Comparison of ENCODE assay signal across 8 mouse cellular contexts in the genomic region with DNA sequence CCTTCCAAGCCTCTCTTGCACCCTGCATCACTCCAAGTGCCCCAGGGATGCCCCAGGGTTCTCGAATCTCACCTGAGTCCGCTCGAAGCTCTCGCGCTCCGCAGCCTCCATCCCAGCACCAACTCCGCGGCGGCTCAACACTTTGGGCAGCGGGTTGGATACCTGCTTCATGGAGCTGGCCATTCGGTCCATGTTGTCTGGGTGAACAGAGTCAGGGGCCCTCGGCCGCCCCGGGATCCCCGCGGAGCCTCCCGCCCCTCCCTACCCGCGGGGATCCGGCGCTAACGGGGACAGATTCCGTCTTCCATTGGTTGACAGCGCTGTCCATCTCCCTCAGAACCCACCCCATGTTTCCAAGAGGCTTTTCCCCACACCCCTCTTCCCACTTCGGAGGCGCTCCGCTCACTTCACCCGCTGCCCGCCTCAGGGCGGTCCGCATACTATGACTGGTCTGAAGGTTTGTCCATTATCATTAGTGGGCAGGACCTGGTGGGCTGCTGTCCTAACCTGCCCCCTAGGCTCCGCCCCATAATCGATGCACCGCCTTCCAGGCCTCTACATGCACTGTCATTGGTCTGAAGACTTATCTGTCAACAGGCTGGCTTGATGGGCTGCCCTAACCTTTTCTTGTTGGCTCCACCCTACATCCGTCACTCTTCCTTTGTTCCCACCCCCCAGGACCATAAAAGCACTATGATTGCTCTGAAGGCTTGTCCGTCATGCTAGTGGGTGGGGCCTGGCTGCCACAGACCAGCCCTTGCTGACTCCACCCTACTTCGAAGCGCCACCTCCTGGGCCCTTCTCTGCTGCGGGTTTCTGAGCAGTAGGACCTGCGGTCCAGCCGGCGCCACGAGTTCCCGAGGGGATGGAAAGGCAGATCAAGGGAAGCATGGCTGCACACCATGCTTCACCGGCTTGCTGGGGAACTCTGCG. TPM values are rescaled to one million over a fixed set of nuclear protein-coding genes. Genes with fewer than 3 reads are reported as not detected.
DNase-seq lines count a peak whose midpoint lies in the region; ATAC-seq and TF ChIP-seq lines count a peak whose summit lies in the region.

A gene (minus strand): TSS at position 256 of the 933 bp plus-strand sequence.

- peak; percentile 44; the same call in 1 of the 2 replicates for TF ChIP-seq CTCF in brain, embryonic 14.5 days (IDR thresholded peaks at IDR 0.05; ENCODE audit: borderline replicate concordance, extremely low read depth, insufficient read depth, insufficient read length)
- peak; percentile 57; the same call in 1 of the 2 replicates for TF ChIP-seq CTCF in liver, adult 2 months (IDR thresholded peaks at IDR 0.05; ENCODE audit: low read depth, low read length)

- peak; percentile 39; the same call in 1 of the 2 replicates for TF ChIP-seq POLR2A in brain, embryonic 14.5 days (IDR thresholded peaks at IDR 0.05; ENCODE audit: borderline replicate concordance, extremely low read depth, insufficient read depth, insufficient read length, poor library complexity, severe bottlenecking)
- 0 out of 2 replicates have a peak, but pooled peaks have one; percentile 9 for TF ChIP-seq POLR2A in liver, adult 2 months (IDR thresholded peaks at IDR 0.05; ENCODE audit: extremely low read depth, insufficient read depth, low read length)
- peak; percentile 80 for TF ChIP-seq POLR2A in myocyte (IDR thresholded peaks at IDR 0.05; ENCODE audit: insufficient read length, low read depth)

- 0 out of 2 replicates have a peak within 1 kb of the TSS, but pooled peaks have one; percentile 10 for H3K27ac ChIP-seq in heart, embryonic 11.5 days (ENCODE audit: low read depth, low read length)
- no peak within 1 kb of the TSS for H3K27ac ChIP-seq in kidney, embryonic 16.5 days (ENCODE audit: low read length)
- H3K27ac ChIP-seq in liver, adult 2 months (replicated peaks; ENCODE audit: insufficient read depth, low read depth, low read length): no peak within 1 kb of the TSS

- peak within 1 kb of the TSS; percentile 61 for H3K4me3 ChIP-seq in erythroblast, embryonic 14.5 days (replicated peaks)
- peak within 1 kb of the TSS; percentile 80 for H3K4me3 ChIP-seq in heart, embryonic 11.5 days (ENCODE audit: low read depth, low read length)
- H3K4me3 ChIP-seq in kidney, embryonic 16.5 days (ENCODE audit: low read length): peak within 1 kb of the TSS; percentile 85
- H3K4me3 ChIP-seq in liver, adult 2 months (ENCODE audit: insufficient read depth, low read depth, low read length): peak within 1 kb of the TSS; percentile 64
- H3K4me3 ChIP-seq in myocyte: peak within 1 kb of the TSS; percentile 91

- no peaks in the 10 kb centered on the region for H3K79me2 ChIP-seq in liver, adult 2 months (ENCODE audit: control insufficient read depth, insufficient read depth, low read length)
- peaks cover 21% of the 10 kb centered on the region for H3K79me2 ChIP-seq in myocyte (ENCODE audit: control insufficient read depth, insufficient read depth)

- no peaks in the 10 kb centered on the region for H3K9me3 ChIP-seq in erythroblast, embryonic 14.5 days (ENCODE audit: control insufficient read depth, low read length)
- H3K9me3 ChIP-seq in heart, embryonic 11.5 days (replicated peaks; ENCODE audit: control insufficient read depth, low read length): no peaks in the 10 kb centered on the region
- H3K9me3 ChIP-seq in kidney, embryonic 16.5 days (ENCODE audit: low read length): no peaks in the 10 kb centered on the region

- H3K36me3 ChIP-seq in erythroblast, embryonic 14.5 days (ENCODE audit: control insufficient read depth): no peaks in the 10 kb centered on the region
- H3K36me3 ChIP-seq in heart, embryonic 11.5 days (ENCODE audit: control insufficient read depth, insufficient read depth, low read length): no peaks in the 10 kb centered on the region
- no peaks in the 10 kb centered on the region for H3K36me3 ChIP-seq in kidney, embryonic 16.5 days (ENCODE audit: insufficient read depth, low read length)
- H3K36me3 ChIP-seq in liver, adult 2 months (ENCODE audit: control insufficient read depth, insufficient read depth, low read length): no peaks in the 10 kb centered on the region
- H3K36me3 ChIP-seq in myocyte (ENCODE audit: control insufficient read depth, insufficient read depth): no peaks in the 10 kb centered on the region
- no peaks in the 10 kb centered on the region for H3K36me3 ChIP-seq in splenic B cell, adult 2 months (ENCODE audit: control insufficient read depth, insufficient read depth, low read length, poor library complexity, severe bottlenecking)

- H3K4me2 ChIP-seq in heart, embryonic 11.5 days: peak within 1 kb of the TSS; percentile 98
- H3K4me2 ChIP-seq in kidney, embryonic 16.5 days (replicated peaks; ENCODE audit: low read depth, low read length): peak within 1 kb of the TSS; percentile 92
- peak within 1 kb of the TSS; percentile 82 for H3K4me2 ChIP-seq in myocyte (ENCODE audit: low read depth)

- peaks cover 20% of the 10 kb centered on the region for H3K4me1 ChIP-seq in erythroblast, embryonic 14.5 days (ENCODE audit: control insufficient read depth)
- peaks cover 2% of the 10 kb centered on the region; the same call in 1 of the 2 replicates for H3K4me1 ChIP-seq in heart, embryonic 11.5 days (ENCODE audit: control insufficient read depth, insufficient read depth, low read length)
- H3K4me1 ChIP-seq in kidney, embryonic 16.5 days (ENCODE audit: insufficient read depth, low read length): peaks cover 10% of the 10 kb centered on the region; the same call in 1 of the 2 replicates
- H3K4me1 ChIP-seq in liver, adult 2 months (ENCODE audit: control insufficient read depth, insufficient read depth, low read length): no peaks in the 10 kb centered on the region

- WGBS in heart, embryonic 11.5 days (ENCODE audit: insufficient replicate concordance): under 1% methylated on average over 45 of the region's 46 CpGs
- WGBS in kidney, embryonic 16.5 days: under 1% methylated on average over 46 of the region's 46 CpGs
- WGBS in liver, adult 2 months: under 1% methylated on average over 46 of the region's 46 CpGs

- H3K9ac ChIP-seq in heart, embryonic 11.5 days (ENCODE audit: low read depth, low read length): peak within 1 kb of the TSS; percentile 74
- H3K9ac ChIP-seq in kidney, embryonic 16.5 days (replicated peaks; ENCODE audit: low read length): peak within 1 kb of the TSS; percentile 84
- peak within 1 kb of the TSS; percentile 59 for H3K9ac ChIP-seq in liver, adult 2 months (ENCODE audit: low read depth, low read length)

- peaks cover 26% of the 10 kb centered on the region for H3K27me3 ChIP-seq in erythroblast, embryonic 14.5 days (ENCODE audit: control insufficient read depth)
- no peaks in the 10 kb centered on the region for H3K27me3 ChIP-seq in heart, embryonic 11.5 days (ENCODE audit: control insufficient read depth, insufficient read depth, low read length)
- no peaks in the 10 kb centered on the region for H3K27me3 ChIP-seq in kidney, embryonic 16.5 days (ENCODE audit: insufficient read depth, low read length)
- no peaks in the 10 kb centered on the region for H3K27me3 ChIP-seq in liver, adult 2 months (ENCODE audit: control insufficient read depth, insufficient read depth, low read length)
- no peaks in the 10 kb centered on the region for H3K27me3 ChIP-seq in myocyte (ENCODE audit: control insufficient read depth, insufficient read depth, insufficient read length)
- no peaks in the 10 kb centered on the region for H3K27me3 ChIP-seq in splenic B cell, adult 2 months (ENCODE audit: control insufficient read depth, insufficient read depth, low read length, poor library complexity, severe bottlenecking)

- H3ac ChIP-seq in myocyte (ENCODE audit: control insufficient read depth, insufficient read length): peak within 1 kb of the TSS; percentile 21

- ATAC-seq in heart, embryonic 11.5 days (replicated peaks; ENCODE audit: insufficient number of reproducible peaks, low FRiP score, low TSS enrichment): peak; percentile 99
- peak; percentile 100 for ATAC-seq in kidney, embryonic 16.5 days (ENCODE audit: low FRiP score, low TSS enrichment)

- DNase-seq in B cell, adult 2 months: peak; percentile 97 to 98
- DNase-seq in brain, embryonic 14.5 days (ENCODE audit: low read depth): peak; percentile 100
- peak; percentile 90 for DNase-seq in liver, adult 2 months (ENCODE audit: extremely low read depth, low read depth, low spot score)
- DNase-seq in splenic B cell, adult 2 months (ENCODE audit: low read depth, low spot score): peak; percentile 99

TF ChIP-seq in myocyte, 11 proteins besides CTCF, POLR2A, EP300 and RAD21:
- TF ChIP-seq CEBPB (IDR thresholded peaks at IDR 0.05; ENCODE audit: insufficient read depth, poor library complexity, severe bottlenecking) (no peak), POLR2AphosphoS2 (IDR thresholded peaks at IDR 0.05; ENCODE audit: insufficient read length, low read depth) (peak; percentile 64), TCF3 (IDR thresholded peaks at IDR 0.05; ENCODE audit: insufficient read length, low read depth) (no peak), E2F4 (IDR thresholded peaks at IDR 0.05; ENCODE audit: insufficient read depth) (no peak), TCF12 (IDR thresholded peaks at IDR 0.05; ENCODE audit: insufficient read depth, poor library complexity, severe bottlenecking) (no peak), SRF (IDR thresholded peaks at IDR 0.05; ENCODE audit: control insufficient read depth, insufficient read length, low read depth) (peak; percentile 49)

RNA-seq across cellular contexts. Expression of the gene that starts here (rescaled TPM):
- 44.0 and 58.5 TPM in 2 replicates for polyA plus RNA-seq in brain, embryonic 14.5 days (2012; rRNA removed)
- polyA plus RNA-seq in erythroblast, embryonic 14.5 days (2012): 0.07 TPM in 1 of 2 replicates, not detected in the other
- 33.2 and 37.6 TPM in 2 replicates for polyA plus RNA-seq in heart, embryonic 11.5 days (2014; fragmentation: Nextera tagmentation; extraction: Ambion mirVana)
- 37.1 and 48.9 TPM in 2 replicates for polyA plus RNA-seq in kidney, embryonic 16.5 days (2015; fragmentation: Nextera tagmentation; extraction: Ambion mirVana)
- total RNA-seq in liver, adult 2 months (2014; rRNA removed): 3.2 and 6.5 TPM in 2 replicates
- polyA plus RNA-seq in liver, adult 2 months (2012; rRNA removed): 2.2 and 3.1 TPM in 2 replicates
- polyA plus RNA-seq in myocyte (2012; fragmentation: generic; extraction: Trizol): 65.2 TPM

Comparison
In these comparisons a context has a peak if more than half of its experiments do, and no peak if none do; other contexts are left out.
1. POLR2A ChIP-seq: peak in every context shown above with its lines; median percentile 80 in myocyte; 39 in brain, embryonic 14.5 days; 9 in liver, adult 2 months.